Mouse (Mus musculus) midbrain, postnatal 0 days (tissue): ENCODE results near the gene Meis2. TPM values are rescaled to one million over a fixed set of nuclear protein-coding genes. Genes with fewer than 3 reads are reported as not detected.
A peak's percentile ranks its signal among the peaks of the same experiment; 100 is the strongest.

Experiments used
- ATAC-seq: fragments of 200-750 bp; cut with Nextera tagmentation; 2 replicates; pipeline ENCODE4 v1.8.0; 2017; ENCODE audit warnings: moderate number of reproducible peaks, mild to moderate bottlenecking, moderate TSS enrichment, moderate library complexity; ENCODE audit not compliant: low FRiP score
- DNase-seq: peaks from one replicate; pipeline ENCODE4 v3.0.0-alpha.2; 2015; ENCODE audit warnings: low spot score
- H3K27ac ChIP-seq: fragments of 300-500 bp; sonication (generic); 2 replicates; pipeline ENCODE4 v1.5.1; 2014; ENCODE audit warnings: low read depth, mild to moderate bottlenecking, low read length, mixed read lengths
- H3K27me3 ChIP-seq: fragments of 300-500 bp; sonication (generic); 2 replicates; pipeline ENCODE4 v1.6.1; 2014; ENCODE audit warnings: low read length, control low read depth, mixed read lengths; ENCODE audit not compliant: insufficient read depth
- H3K36me3 ChIP-seq: fragments of 300-500 bp; sonication (generic); 2 replicates; pipeline ENCODE4 v1.6.1; 2014; ENCODE audit warnings: low read length, control low read depth, mixed read lengths; ENCODE audit not compliant: insufficient read depth
- H3K4me1 ChIP-seq: fragments of 300-500 bp; sonication (generic); 2 replicates; pipeline ENCODE4 v1.6.1; 2014; ENCODE audit warnings: mild to moderate bottlenecking, control low read depth, antibody characterized with exemption, low read length, mixed read lengths; ENCODE audit not compliant: insufficient read depth
- H3K4me2 ChIP-seq: fragments of 300-500 bp; sonication (generic); 2 replicates; pipeline ENCODE4 v1.6.1; 2014; ENCODE audit warnings: low read depth, mild to moderate bottlenecking, low read length, mixed read lengths; ENCODE audit not compliant: poor library complexity, severe bottlenecking
- H3K4me3 ChIP-seq: fragments of 300-500 bp; sonication (generic); 2 replicates; pipeline ENCODE4 v1.5.1; 2014; ENCODE audit warnings: low read depth, mild to moderate bottlenecking, low read length, moderate library complexity
- H3K9ac ChIP-seq: fragments of 300-500 bp; sonication (generic); replicated peaks from 2 replicates; pipeline ENCODE4 v1.6.1; 2014; ENCODE audit warnings: mild to moderate bottlenecking, low read length, moderate library complexity, mixed read lengths; ENCODE audit not compliant: poor library complexity, severe bottlenecking
- H3K9me3 ChIP-seq: fragments of 300-500 bp; sonication (generic); 2 replicates; pipeline ENCODE4 v1.6.1; 2016; ENCODE audit warnings: low read length, control low read depth
- CTCF ChIP-seq: IDR thresholded peaks from 2 replicates; pipeline ENCODE4 v1.5.1; 2016; ENCODE audit warnings: antibody characterized with exemption, mild to moderate bottlenecking
- WGBS: fragments of 180-500 bp; shearing (Covaris S2); extraction: QIAGEN DNeasy Blood & Tissue Kit; methylation state at CpG from one replicate; pipeline ENCODE4 v1.1.7; 2014; 5-methylcytosine and 5-hydroxymethylcytosine counted together
- polyA plus RNA-seq: library from polyadenylated mRNA; unstranded; fragments of >200 nt; fragmentation: Nextera tagmentation; extraction: Ambion mirVana; gene quantifications from 2 replicates; pipeline ENCODE4 v1.2.1, GENCODE M21; 2015
- total RNA-seq: library from RNA; depleted of rRNA; stranded (reverse); fragments of >200 nt; gene quantifications from 2 replicates; pipeline ENCODE4 v1.2.3, GENCODE M21; 2014

Meis2 gene
- total and polyA plus RNA-seq, 2 experiments from 2014 or later: 52.1 to 147 TPM

GRCm38 (mm10) chr2:116067065-116067497 lies 1.4 kb upstream of the Meis2 start:
- DNase-seq (peak; percentile 83), ATAC-seq (peak; percentile 64)
- Histone ChIP-seq H3K27me3 (peaks cover 7% of the 10 kb centered on the region), H3K27ac (peak overlapping the region; percentile 84), H3K9me3 (no peaks in the 10 kb centered on the region), H3K4me3 (peak overlapping the region; percentile 56), H3K4me2 (peak overlapping the region; percentile 74), H3K36me3 (no peaks in the 10 kb centered on the region), H3K9ac (peak overlapping the region; percentile 13), H3K4me1 (no peaks in the 10 kb centered on the region)
- no peak; the same call in 1 of the 2 replicates for TF ChIP-seq CTCF
- WGBS: under 1% methylated on average over 27 of the region's 27 CpGs

GRCm38 (mm10) chr2:116066057-116066941 lies 660 bp upstream of the Meis2 start:
- H3K36me3 ChIP-seq: no peaks in the 10 kb centered on the region
- H3K4me1 ChIP-seq: no peaks in the 10 kb centered on the region
- peak overlapping the region; percentile 13 for H3K9ac ChIP-seq
- peak overlapping the region; percentile 56 for H3K4me3 ChIP-seq
- H3K27me3 ChIP-seq: peaks cover 4% of the 10 kb centered on the region; the same call in 1 of the 2 replicates
- peak overlapping the region; percentile 74 for H3K4me2 ChIP-seq
- no peak for TF ChIP-seq CTCF
- peak overlapping the region; percentile 84 for H3K27ac ChIP-seq
- H3K9me3 ChIP-seq: no peaks in the 10 kb centered on the region
- DNase-seq (no peak), ATAC-seq (peak; percentile 14; the same call in 1 of the 2 replicates)
- WGBS: 1% methylated on average over 36 of the region's 36 CpGs

GRCm38 (mm10) chr2:116065057-116065456 lies 582 bp downstream of the Meis2 start:
- peaks cover 4% of the 10 kb centered on the region; the same call in 1 of the 2 replicates for H3K27me3 ChIP-seq
- peak overlapping the region; percentile 74 for H3K4me2 ChIP-seq
- H3K9ac ChIP-seq: peak overlapping the region; percentile 68
- no peak for TF ChIP-seq CTCF
- ATAC-seq (no peak), DNase-seq (no peak)
- no peaks in the 10 kb centered on the region for H3K9me3 ChIP-seq
- H3K4me1 ChIP-seq: no peaks in the 10 kb centered on the region
- H3K4me3 ChIP-seq: peak overlapping the region; percentile 56
- no peaks in the 10 kb centered on the region for H3K36me3 ChIP-seq
- H3K27ac ChIP-seq: peak overlapping the region; percentile 84
- WGBS: under 1% methylated on average over 10 of the region's 10 CpGs

GRCm38 (mm10) chr2:116064521-116064920 lies 1.1 kb downstream of the Meis2 start:
- ATAC-seq (no peak), DNase-seq (no peak)
- under 1% methylated on average over 20 of the region's 20 CpGs for whole genome bisulfite sequencing
- H3K9ac ChIP-seq: peak overlapping the region; percentile 68
- H3K4me3 ChIP-seq: peak overlapping the region; percentile 56
- H3K36me3 ChIP-seq: no peaks in the 10 kb centered on the region
- no peaks in the 10 kb centered on the region for H3K9me3 ChIP-seq
- peak overlapping the region; percentile 84 for H3K27ac ChIP-seq
- H3K4me2 ChIP-seq: peak overlapping the region; percentile 74
- peaks cover 3% of the 10 kb centered on the region; the same call in 1 of the 2 replicates for H3K27me3 ChIP-seq
- H3K4me1 ChIP-seq: no peaks in the 10 kb centered on the region
- no peak for TF ChIP-seq CTCF

- 0% methylated on average over 37 of the region's 37 CpGs for WGBS
- H3K4me2 ChIP-seq: peak overlapping the region; percentile 74
- TF ChIP-seq CTCF: no peak
- H3K4me1 ChIP-seq: no peaks in the 10 kb centered on the region
- peak overlapping the region; percentile 56 for H3K4me3 ChIP-seq
- DNase-seq (no peak), ATAC-seq (no peak)
- no peaks in the 10 kb centered on the region for H3K36me3 ChIP-seq
- H3K27me3 ChIP-seq: 0 out of 2 replicates have a peak, but pooled peaks cover 4% of the 10 kb centered on the region
- H3K9me3 ChIP-seq: no peaks in the 10 kb centered on the region
- peak overlapping the region; percentile 84 for H3K27ac ChIP-seq
- peak overlapping the region; percentile 69 for H3K9ac ChIP-seq
Measured at GRCm38 (mm10) chr2:116063819-116064293, 1.8 kb downstream of the Meis2 start.
